Mouse (Mus musculus) retina, adult 2 months (tissue): ENCODE measurements around the gene Olfr1427.
"Not testable (repeated sequence)": the region's sequence is repeated elsewhere in the genome, so short reads cannot be mapped to it uniquely, and the experiment has no call there.

Experiments
- DNase-seq: peaks from one replicate; pipeline ENCODE4 v3.0.0-alpha.2; 2012; ENCODE audit warnings: low read depth, low spot score

The Olfr1427 gene

GRCm38 (mm10) chr19:12103234-12103633 lies at the start of gene Olfr1427:
TSS of gene Olfr1427 (minus strand) at chr19:12103334.
- no peak for DNase-seq

- no peak for DNase-seq
These were observed 42.3 kb upstream of the Olfr1427 start for GRCm38 (mm10) chr19:12145452-12145851.

GRCm38 (mm10) chr19:12143356-12143755 lies 40.2 kb upstream of the Olfr1427 start:
- no peak for DNase-seq

- no peak for DNase-seq
These were observed 31.2 kb upstream of the Olfr1427 start for GRCm38 (mm10) chr19:12134289-12134688.

- DNase-seq = no peak
These were observed 20.0 kb upstream of the Olfr1427 start, which contains the start of gene Olfr76 for GRCm38 (mm10) chr19:12123103-12123502. TSS of gene Olfr76 (minus strand) at chr19:12123203.

- no peak for DNase-seq
These were observed 13.3 kb upstream of the Olfr1427 start for GRCm38 (mm10) chr19:12116464-12116863.

- no peak for DNase-seq
These were observed 12.7 kb upstream of the Olfr1427 start, which contains the start of gene Olfr1428 for GRCm38 (mm10) chr19:12115797-12116196. TSS of gene Olfr1428 (minus strand) at chr19:12115897.

GRCm38 (mm10) chr19:12113807-12114206 lies 10.7 kb upstream of the Olfr1427 start:
- no peak for DNase-seq

GRCm38 (mm10) chr19:12104541-12104940 lies 1.4 kb upstream of the Olfr1427 start:
- DNase-seq = no peak

GRCm38 (mm10) chr19:12091913-12092312 lies 11.2 kb downstream of the Olfr1427 start, which contains the start of gene Olfr1426:
TSS of gene Olfr1426 (minus strand) at chr19:12092013.
- DNase-seq = no peak

GRCm38 (mm10) chr19:12077631-12078030 lies 25.5 kb downstream of the Olfr1427 start, which contains the start of gene Olfr1425:
TSS of gene Olfr1425 (minus strand) at chr19:12077731.
- not testable (repeated sequence) for DNase-seq

- not testable (repeated sequence) for DNase-seq
These were observed 33.6 kb downstream of the Olfr1427 start for GRCm38 (mm10) chr19:12069546-12069945.

- DNase-seq = not testable (repeated sequence)
These were observed 35.3 kb downstream of the Olfr1427 start for GRCm38 (mm10) chr19:12067806-12068205.

- not testable (repeated sequence) for DNase-seq
These were observed 40.6 kb downstream of the Olfr1427 start, which contains the start of gene Olfr1424 for GRCm38 (mm10) chr19:12062582-12062981. TSS of gene Olfr1424 (minus strand) at chr19:12062682.
